Mouse (Mus musculus) CH12F3 (cell line): ENCODE results near the gene Map2k3.
"Not testable (repeated sequence)": the region's sequence is repeated elsewhere in the genome, so short reads cannot be mapped to it uniquely, and the experiment has no call there.

Experiments
- in situ Hi-C: fragments of 300-500 bp; cut with MboI; formaldehyde crosslinking; loops from 2 replicates; pipeline ENCODE4 v1.14.3; 2020; ENCODE audit warnings: low sequenced_read_pairs

Gene Map2k3

GRCm38 (mm10) chr11:60931869-60932481, at the start of gene Map2k3:
Gene Map2k3 (plus strand): TSS chr11:60932033.
- in situ Hi-C loops = no loop called here

GRCm38 (mm10) chr11:60882386-60882785, 49.4 kb upstream of the Map2k3 start:
- in situ Hi-C loops = no loop called here

- in situ Hi-C loops = not testable (repeated sequence)
Observed at GRCm38 (mm10) chr11:60886986-60887385, 44.8 kb upstream of the Map2k3 start.

GRCm38 (mm10) chr11:60889861-60890260, 42.0 kb upstream of the Map2k3 start:
- in situ Hi-C loops = no loop called here

- in situ Hi-C loops = no loop called here
Observed at GRCm38 (mm10) chr11:60890286-60890685, 41.5 kb upstream of the Map2k3 start.

- in situ Hi-C loops = no loop called here
Observed at GRCm38 (mm10) chr11:60890744-60891143, 41.1 kb upstream of the Map2k3 start.

- in situ Hi-C loops = no loop called here
Observed at GRCm38 (mm10) chr11:60895915-60896314, 35.9 kb upstream of the Map2k3 start.

- in situ Hi-C loops = no loop called here
Observed at GRCm38 (mm10) chr11:60902001-60902400, 29.8 kb upstream of the Map2k3 start.

- in situ Hi-C loops = no loop called here
Observed at GRCm38 (mm10) chr11:60902486-60902885, 29.3 kb upstream of the Map2k3 start.

- in situ Hi-C loops = no loop called here
Observed at GRCm38 (mm10) chr11:60903661-60904061, 28.2 kb upstream of the Map2k3 start.

GRCm38 (mm10) chr11:60905407-60906120, 26.3 kb upstream of the Map2k3 start:
- in situ Hi-C loops = no loop called here

- in situ Hi-C loops = no loop called here
Observed at GRCm38 (mm10) chr11:60906449-60906848, 25.4 kb upstream of the Map2k3 start.

GRCm38 (mm10) chr11:60908073-60908472, 23.8 kb upstream of the Map2k3 start:
- in situ Hi-C loops = no loop called here

GRCm38 (mm10) chr11:60909626-60910025, 22.2 kb upstream of the Map2k3 start:
- in situ Hi-C loops = no loop called here

- in situ Hi-C loops = no loop called here
Observed at GRCm38 (mm10) chr11:60912525-60912973, 19.3 kb upstream of the Map2k3 start.

- in situ Hi-C loops = no loop called here
Observed at GRCm38 (mm10) chr11:60913301-60914196, 18.3 kb upstream of the Map2k3 start.

- in situ Hi-C loops = no loop called here
Observed at GRCm38 (mm10) chr11:60914491-60914890, 17.3 kb upstream of the Map2k3 start, which contains the start of gene Natd1. Gene Natd1 (minus strand): TSS chr11:60914750.

GRCm38 (mm10) chr11:60915201-60915600, 16.6 kb upstream of the Map2k3 start:
- in situ Hi-C loops = no loop called here

- in situ Hi-C loops = no loop called here
Observed at GRCm38 (mm10) chr11:60920021-60920420, 11.8 kb upstream of the Map2k3 start.

GRCm38 (mm10) chr11:60922195-60922594, 9.6 kb upstream of the Map2k3 start:
- in situ Hi-C loops = no loop called here

- in situ Hi-C loops = no loop called here
Observed at GRCm38 (mm10) chr11:60922964-60923363, 8.9 kb upstream of the Map2k3 start.
